Mouse (Mus musculus) cortical plate, adult 2 months (tissue): ENCODE measurements around the gene Snx21.

Experiments used
- CTCF ChIP-seq: fragments of 200-500 bp; IDR thresholded peaks from 2 replicates; pipeline ENCODE4 v1.5.1; 2011; ENCODE audit warnings: mild to moderate bottlenecking, control low read depth, low read length; ENCODE audit not compliant: insufficient read depth; ENCODE audit errors: extremely low read depth
- POLR2A ChIP-seq: fragments of 200-500 bp; IDR thresholded peaks from 2 replicates; pipeline ENCODE4 v1.6.1; 2011; ENCODE audit warnings: mild to moderate bottlenecking, low read length, control low read depth; ENCODE audit not compliant: insufficient read depth; ENCODE audit errors: extremely low read depth

DNA sequence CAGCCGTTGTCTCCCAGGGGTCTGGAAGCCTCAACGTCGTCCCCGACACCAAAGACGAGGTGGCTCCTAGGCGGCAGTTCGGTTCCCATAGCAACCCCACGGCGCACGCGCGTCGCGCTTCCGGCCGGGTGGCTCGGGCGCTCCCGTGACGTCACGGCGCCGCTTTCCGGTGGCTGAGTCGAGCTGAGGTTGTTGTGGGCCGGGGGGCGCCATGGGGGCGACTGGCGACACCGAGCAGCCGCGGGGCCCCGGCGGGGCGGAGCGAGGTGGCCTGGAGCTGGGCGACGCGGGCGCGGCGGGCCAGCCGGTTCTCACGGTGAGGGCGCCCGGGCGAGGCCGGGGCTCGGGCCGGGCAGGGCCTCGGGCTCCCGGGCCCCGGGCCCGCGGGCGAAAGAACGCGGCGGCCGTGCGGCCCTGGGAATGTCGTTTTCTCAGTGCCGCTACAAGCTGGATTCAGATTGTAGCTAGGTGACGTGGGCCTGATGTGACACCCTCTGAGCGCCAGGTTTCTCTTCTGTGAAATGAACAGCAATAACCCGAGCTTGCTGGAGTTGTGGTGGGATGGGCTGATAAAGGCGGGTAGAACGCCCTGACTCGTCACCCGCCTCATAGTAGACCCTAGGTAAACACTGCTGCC lies 39.7 kb upstream of the Snx21 start, which contains the start of the genes Wfdc3 and Dnttip1:
- TF ChIP-seq POLR2A (peak; percentile 80), CTCF (no peak)
